Mouse (Mus musculus) MEL (cell line): ENCODE measurements at regions not wholly inside any gene's neighbourhood (a gene's known extent, or its start where the extent isn't known, plus 50 kb on each side); places are given as distances from the start of the nearest gene placed in this dataset.

Experiments used
- DNase-seq: peaks from one replicate; pipeline ENCODE4 v3.0.0; 2011; ENCODE audit warnings: low read depth, low spot score
- H3K27ac ChIP-seq: 2 replicates; pipeline ENCODE4 v1.5.1; 2012; ENCODE audit warnings: low read depth, mild to moderate bottlenecking, control low read depth, low read length, moderate library complexity; ENCODE audit not compliant: control insufficient read depth
- H3K27me3 ChIP-seq, 2 experiments: fragments of 150-350 bp in 1 of 2; sonication (generic) in 1 of 2; 2 replicates each; pipeline ENCODE4 v1.6.1; 2012; ENCODE audit warnings: low read length in 2 of 2, mild to moderate bottlenecking in 2 of 2, improper control_type of control experiment in 1 of 2, moderate library complexity in 1 of 2; ENCODE audit not compliant: insufficient read depth in 2 of 2, control insufficient read depth in 1 of 2
- H3K36me3 ChIP-seq, 2 experiments: 2 replicates each; pipeline ENCODE4 v1.6.1; 2012 to 2014; ENCODE audit warnings: low read length in 2 of 2, improper control_type of control experiment in 1 of 2, inconsistent platforms in 1 of 2, mild to moderate bottlenecking in 1 of 2; ENCODE audit not compliant: insufficient read depth in 2 of 2, control insufficient read depth in 1 of 2
- H3K4me1 ChIP-seq, 2 experiments: fragments of 150-350 bp in 1 of 2; sonication (generic) in 1 of 2; 2 replicates each; pipeline ENCODE4 v1.6.1; 2012; ENCODE audit warnings: low read length in 2 of 2, improper control_type of control experiment in 1 of 2, mild to moderate bottlenecking in 1 of 2; ENCODE audit not compliant: insufficient read depth in 2 of 2, control insufficient read depth in 1 of 2
- H3K4me3 ChIP-seq, 2 experiments: fragments of 150-350 bp in 1 of 2; sonication (generic) in 1 of 2; 2 replicates each; pipeline ENCODE4 v1.5.1; 2012; ENCODE audit warnings: low read depth in 2 of 2, low read length in 2 of 2, mild to moderate bottlenecking in 2 of 2, moderate library complexity in 2 of 2, control low read depth in 1 of 2, improper control_type of control experiment in 1 of 2; ENCODE audit not compliant: control insufficient read depth in 1 of 2, insufficient read depth in 1 of 2
- H3K79me2 ChIP-seq: 2 replicates; pipeline ENCODE4 v1.6.1; 2012; ENCODE audit warnings: mild to moderate bottlenecking, low read length, moderate library complexity; ENCODE audit not compliant: control insufficient read depth, poor library complexity, insufficient read depth
- H3K9ac ChIP-seq: 2 replicates; pipeline ENCODE4 v1.6.1; 2012; ENCODE audit warnings: low read depth, mild to moderate bottlenecking, control low read depth, low read length, moderate library complexity; ENCODE audit not compliant: control insufficient read depth, poor library complexity, severe bottlenecking
- H3K9me3 ChIP-seq: fragments of 150-350 bp; sonication (generic); replicated peaks from 2 replicates; pipeline ENCODE4 v1.6.1; 2012; ENCODE audit warnings: mild to moderate bottlenecking, low read length, improper control_type of control experiment, moderate library complexity; ENCODE audit not compliant: insufficient read depth
- CTCF ChIP-seq, 3 experiments: IDR thresholded peaks in 2 of 3; conservative IDR thresholded peaks in 1 of 3; 2 replicates each; pipeline ENCODE4 v1.5.1; 2011 to 2012; ENCODE audit warnings: low read length in 3 of 3, low read depth in 2 of 3, mild to moderate bottlenecking in 2 of 3, improper control_type of control experiment in 1 of 3, inconsistent platforms in 1 of 3, mixed read lengths in 1 of 3, moderate library complexity in 1 of 3; ENCODE audit not compliant: control insufficient read depth in 1 of 3, insufficient read depth in 1 of 3, poor library complexity in 1 of 3, severe bottlenecking in 1 of 3
- E2F4 ChIP-seq: IDR thresholded peaks from 2 replicates; pipeline ENCODE4 v1.6.1; 2011; ENCODE audit warnings: low read depth, low read length, improper control_type of control experiment, borderline replicate concordance
- GABPA ChIP-seq: IDR thresholded peaks from 2 replicates; pipeline ENCODE4 v1.6.1; 2012; ENCODE audit warnings: low read depth, mild to moderate bottlenecking, inconsistent platforms, low read length, improper control_type of control experiment, moderate library complexity
- JUND ChIP-seq: IDR thresholded peaks from 2 replicates; pipeline ENCODE4 v1.6.1; 2011; ENCODE audit warnings: low read depth, mild to moderate bottlenecking, improper control_type of control experiment, low read length
- KAT2A ChIP-seq: conservative IDR thresholded peaks from 2 replicates; pipeline ENCODE4 v1.6.1; 2012; ENCODE audit warnings: low read depth, low read length, improper control_type of control experiment, inconsistent platforms
- MAZ ChIP-seq: IDR thresholded peaks from 2 replicates; pipeline ENCODE4 v1.6.1; 2012; ENCODE audit warnings: low read depth, mild to moderate bottlenecking, inconsistent platforms, low read length, improper control_type of control experiment
- NELFE ChIP-seq: IDR thresholded peaks from 2 replicates; pipeline ENCODE4 v1.6.1; 2011; ENCODE audit warnings: low read depth, low read length, improper control_type of control experiment
- POLR2A ChIP-seq, 2 experiments: IDR thresholded peaks; 2 replicates each; pipeline ENCODE4 v1.6.1; 2011 to 2012; ENCODE audit warnings: low read length in 2 of 2, mild to moderate bottlenecking in 2 of 2, control low read depth in 1 of 2, improper control_type of control experiment in 1 of 2, low read depth in 1 of 2, moderate library complexity in 1 of 2; ENCODE audit not compliant: control insufficient read depth in 1 of 2, insufficient read depth in 1 of 2, poor library complexity in 1 of 2
- POLR2AphosphoS2 ChIP-seq: IDR thresholded peaks from 2 replicates; pipeline ENCODE4 v1.6.1; 2011; ENCODE audit warnings: low read length, improper control_type of control experiment
- POLR2AphosphoS5 ChIP-seq: IDR thresholded peaks from 2 replicates; pipeline ENCODE4 v1.6.1; 2012; ENCODE audit warnings: low read depth, borderline replicate concordance, mild to moderate bottlenecking, inconsistent platforms, low read length, moderate library complexity, mixed read lengths
- SMC3 ChIP-seq: IDR thresholded peaks from 2 replicates; pipeline ENCODE4 v1.6.1; 2011; ENCODE audit warnings: low read depth, low read length, improper control_type of control experiment
- TCF12 ChIP-seq: IDR thresholded peaks from 2 replicates; pipeline ENCODE4 v1.6.1; 2014; ENCODE audit warnings: low read depth, mild to moderate bottlenecking, inconsistent platforms, low read length, improper control_type of control experiment, moderate library complexity
- UBTF ChIP-seq: IDR thresholded peaks from 2 replicates; pipeline ENCODE4 v1.6.1; 2012; ENCODE audit warnings: low read depth, mild to moderate bottlenecking, inconsistent platforms, low read length, improper control_type of control experiment, moderate library complexity, borderline replicate concordance; ENCODE audit not compliant: insufficient read depth
- USF1 ChIP-seq: IDR thresholded peaks from 2 replicates; pipeline ENCODE4 v1.6.1; 2014; ENCODE audit warnings: low read depth, mild to moderate bottlenecking, inconsistent platforms, low read length, improper control_type of control experiment, moderate library complexity
- USF2 ChIP-seq, 2 experiments: IDR thresholded peaks; 2 replicates each; pipeline ENCODE4 v1.6.1; 2011 to 2012; ENCODE audit warnings: improper control_type of control experiment in 2 of 2, low read length in 2 of 2, borderline replicate concordance in 1 of 2, inconsistent platforms in 1 of 2, low read depth in 1 of 2, mild to moderate bottlenecking in 1 of 2; ENCODE audit not compliant: insufficient read depth in 1 of 2
- ZMIZ1 ChIP-seq: IDR thresholded peaks from 2 replicates; pipeline ENCODE4 v1.6.1; 2012; ENCODE audit warnings: low read depth, mild to moderate bottlenecking, inconsistent platforms, low read length, improper control_type of control experiment, moderate library complexity

- H3K4me3 ChIP-seq = no peak overlapping the region
Observed at GRCm38 (mm10) chr7:71457409-71458103, 106.3 kb upstream of the Gm10295 start.

GRCm38 (mm10) chr7:71456421-71456820, 105.1 kb upstream of the Gm10295 start:
- Histone ChIP-seq H3K9ac (no peak overlapping the region), H3K79me2 (no peaks in the 10 kb centered on the region), H3K9me3 (no peaks in the 10 kb centered on the region), H3K4me1 (no peaks in the 10 kb centered on the region), H3K27ac (no peak overlapping the region), H3K4me3 (no peak overlapping the region), H3K36me3 (no peaks in the 10 kb centered on the region), H3K27me3 (no peaks in the 10 kb centered on the region)
- no peak for DNase-seq
- no peak for TF ChIP-seq JUND
- no peak for TF ChIP-seq KAT2A

More at GRCm38 (mm10) chr7:71457409-71458103, 106.3 kb upstream of the Gm10295 start:
- no peak for DNase-seq
- no peaks in the 10 kb centered on the region for H3K9me3 ChIP-seq
- H3K9ac ChIP-seq = no peak overlapping the region
- H3K36me3 ChIP-seq = no peaks in the 10 kb centered on the region
- H3K79me2 ChIP-seq = no peaks in the 10 kb centered on the region
- no peak for TF ChIP-seq MAZ
- no peak for TF ChIP-seq GABPA
- TF ChIP-seq JUND = no peak
- TF ChIP-seq POLR2A (IDR thresholded peaks at IDR 0.05; ENCODE audit: control insufficient read depth in 1 of 2, insufficient read depth in 1 of 2, low read depth in 1 of 2, low read length in 2 of 2, poor library complexity in 1 of 2) = no peak
- TF ChIP-seq USF1 = no peak
- TF ChIP-seq CTCF (IDR thresholded peaks at IDR 0.05 in 2 of 3, conservative IDR thresholded peaks at IDR 0.05 in 1 of 3; ENCODE audit: control insufficient read depth in 1 of 3, insufficient read depth in 1 of 3, low read depth in 2 of 3, low read length in 3 of 3, poor library complexity in 1 of 3, severe bottlenecking in 1 of 3) = no peak
- no peak for TF ChIP-seq TCF12
- H3K27me3 ChIP-seq = no peaks in the 10 kb centered on the region
- H3K4me1 ChIP-seq = no peaks in the 10 kb centered on the region
- no peak overlapping the region for H3K27ac ChIP-seq

GRCm38 (mm10) chr7:71440330-71441240, 89.3 kb upstream of the Gm10295 start:
- no peak for TF ChIP-seq TCF12
- TF ChIP-seq POLR2AphosphoS2 = no peak
- TF ChIP-seq SMC3 = no peak
- no peak for TF ChIP-seq CTCF (IDR thresholded peaks at IDR 0.05 in 2 of 3, conservative IDR thresholded peaks at IDR 0.05 in 1 of 3; ENCODE audit: control insufficient read depth in 1 of 3, insufficient read depth in 1 of 3, low read depth in 2 of 3, low read length in 3 of 3, poor library complexity in 1 of 3, severe bottlenecking in 1 of 3)
- TF ChIP-seq POLR2A (IDR thresholded peaks at IDR 0.05; ENCODE audit: control insufficient read depth in 1 of 2, insufficient read depth in 1 of 2, low read depth in 1 of 2, low read length in 2 of 2, poor library complexity in 1 of 2) = no peak
- no peak for TF ChIP-seq E2F4
- TF ChIP-seq POLR2AphosphoS5 = no peak
- no peak for TF ChIP-seq USF1
- no peak for TF ChIP-seq NELFE
- TF ChIP-seq ZMIZ1 = no peak
- TF ChIP-seq GABPA = no peak
- no peak for TF ChIP-seq USF2 (IDR thresholded peaks at IDR 0.05; ENCODE audit: borderline replicate concordance in 1 of 2, insufficient read depth in 1 of 2, low read depth in 1 of 2, low read length in 2 of 2)
- no peak for TF ChIP-seq KAT2A
- no peak for TF ChIP-seq UBTF
- Histone ChIP-seq H3K27me3 (no peaks in the 10 kb centered on the region), H3K4me3 (no peak overlapping the region), H3K27ac (no peak overlapping the region), H3K9ac (no peak overlapping the region), H3K36me3 (no peaks in the 10 kb centered on the region), H3K9me3 (no peaks in the 10 kb centered on the region), H3K79me2 (no peaks in the 10 kb centered on the region), H3K4me1 (no peaks in the 10 kb centered on the region)
- no peak for DNase-seq
